Mouse (Mus musculus): Measurements from ENCODE around the gene Mfsd4b1. TPM values are rescaled to one million over a fixed set of nuclear protein-coding genes. Genes with fewer than 3 reads are reported as not detected.

Mfsd4b1 gene
- polyA plus RNA-seq, 1 experiment from 2014 or later: 0.07 TPM

DNA sequence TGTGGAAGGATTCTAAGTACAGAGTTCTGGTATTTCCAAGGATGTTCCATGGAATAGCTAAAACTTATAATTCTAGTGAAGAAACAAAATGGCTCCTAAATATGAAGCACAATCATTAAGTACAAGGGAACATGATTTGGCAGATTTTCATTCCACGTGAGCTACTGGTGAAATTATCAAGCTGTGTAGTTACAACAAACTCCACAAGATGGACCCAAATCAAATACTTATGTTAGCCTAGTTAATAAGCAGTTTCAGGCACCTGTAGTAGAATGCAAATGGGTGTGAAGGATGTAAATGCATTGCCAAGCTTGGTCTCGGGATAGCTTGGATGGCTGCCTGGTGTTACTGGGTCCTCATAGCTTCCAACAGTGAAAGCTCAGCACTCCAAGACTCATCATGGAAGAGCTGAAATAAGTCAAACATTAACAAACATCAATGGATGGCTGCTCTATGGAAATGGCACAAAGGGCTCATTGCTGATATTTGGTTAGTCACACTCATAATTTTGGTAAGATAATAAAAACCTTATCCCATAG, 68.7 kb downstream of the Mfsd4b1 start:
- Histone ChIP-seq H3K4me3 (ENCODE audit: low read depth, low read length) (no peak overlapping the region), H3K4me2 (replicated peaks; ENCODE audit: low read depth) (no peak overlapping the region), H3K9ac (ENCODE audit: low read length) (no peak overlapping the region), H3K36me3 (ENCODE audit: control insufficient read depth, insufficient read depth, low read length) (no peaks in the 10 kb centered on the region), H3K27ac (replicated peaks) (no peak overlapping the region), H3K9me3 (ENCODE audit: control insufficient read depth, low read length) (no peaks in the 10 kb centered on the region), H3K4me1 (replicated peaks; ENCODE audit: control insufficient read depth, insufficient read depth) (no peaks in the 10 kb centered on the region; the same call in 1 of the 2 replicates), H3K27me3 (ENCODE audit: control insufficient read depth, insufficient read depth, low read length) (no peaks in the 10 kb centered on the region)
- WGBS: 58% methylated on average over 2 of the region's 2 CpGs
- ATAC-seq (ENCODE audit: low FRiP score, low TSS enrichment) (no peak), DNase-seq (ENCODE audit: low spot score) (no peak)
- TF ChIP-seq EP300 (optimal IDR thresholded peaks at IDR 0.05): no peak
- TF ChIP-seq CTCF (IDR thresholded peaks at IDR 0.05; ENCODE audit: low read depth): peak; percentile 26; the same call in 1 of the 2 replicates

DNA sequence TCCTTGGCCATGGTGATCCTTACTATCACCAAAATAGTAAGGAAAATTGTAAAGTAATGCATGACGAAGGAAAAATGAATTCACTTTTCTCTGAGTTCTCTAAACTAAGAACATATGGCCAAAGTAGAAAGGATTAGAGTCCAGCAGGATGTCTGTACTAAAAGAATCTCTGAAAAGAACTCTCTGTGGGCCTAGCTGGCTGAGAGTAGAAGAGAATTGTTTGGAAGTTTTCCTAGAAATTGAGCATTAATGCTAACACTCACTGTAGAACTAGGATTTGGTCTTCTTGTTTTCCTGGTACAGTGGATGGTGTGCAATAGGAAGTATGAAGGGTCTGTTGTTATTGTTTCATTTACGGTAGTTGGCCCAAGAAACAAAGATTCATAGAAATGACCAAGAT, 69.9 kb downstream of the Mfsd4b1 start:
- no peak for ATAC-seq (ENCODE audit: low FRiP score, low TSS enrichment)
- H3K9ac ChIP-seq (ENCODE audit: low read length): no peak overlapping the region
- no peaks in the 10 kb centered on the region for H3K36me3 ChIP-seq (ENCODE audit: control insufficient read depth, insufficient read depth, low read length)
- no peaks in the 10 kb centered on the region for H3K9me3 ChIP-seq (ENCODE audit: control insufficient read depth, low read length)
- H3K4me1 ChIP-seq (replicated peaks; ENCODE audit: control insufficient read depth, insufficient read depth): no peaks in the 10 kb centered on the region
- no peak overlapping the region for H3K4me2 ChIP-seq (replicated peaks; ENCODE audit: low read depth)
- no peak for TF ChIP-seq EP300 (optimal IDR thresholded peaks at IDR 0.05)
- TF ChIP-seq CTCF (IDR thresholded peaks at IDR 0.05; ENCODE audit: low read depth): no peak
- H3K27ac ChIP-seq (replicated peaks): no peak overlapping the region
- no peak overlapping the region for H3K4me3 ChIP-seq (ENCODE audit: low read depth, low read length)
- no peaks in the 10 kb centered on the region for H3K27me3 ChIP-seq (ENCODE audit: control insufficient read depth, insufficient read depth, low read length)
- DNase-seq (ENCODE audit: low spot score): no peak
- WGBS: 68% methylated on average over 2 of the region's 2 CpGs

Other genes with a start within 250 kb of the Mfsd4b1 start
- 1.8 and 1.9 TPM in 2 replicates for gene Mfsd4b4, start 126.0 kb downstream of the Mfsd4b1 start, polyA plus RNA-seq (2015; fragmentation: Nextera tagmentation; extraction: Ambion mirVana)
- gene Mfsd4b2, start 98.3 kb downstream of the Mfsd4b1 start, polyA plus RNA-seq (2015; fragmentation: Nextera tagmentation; extraction: Ambion mirVana): not detected in 2 replicates
- 1.3 and 1.7 TPM in 2 replicates for gene Mfsd4b3, start 65.1 kb downstream of the Mfsd4b1 start, polyA plus RNA-seq (2015; fragmentation: Nextera tagmentation; extraction: Ambion mirVana)
- gene Mfsd4b5, start 38.6 kb downstream of the Mfsd4b1 start, polyA plus RNA-seq (2015; fragmentation: Nextera tagmentation; extraction: Ambion mirVana): 0.13 and 0.16 TPM in 2 replicates
- 2.5 and 2.6 TPM in 2 replicates for gene Slc16a10, start 117.0 kb upstream of the Mfsd4b1 start, polyA plus RNA-seq (2015; fragmentation: Nextera tagmentation; extraction: Ambion mirVana)
- 31.5 and 33.6 TPM in 2 replicates for gene Rpf2, start 221.8 kb upstream of the Mfsd4b1 start, polyA plus RNA-seq (2015; fragmentation: Nextera tagmentation; extraction: Ambion mirVana)
- 54.6 and 54.9 TPM in 2 replicates for gene Gtf3c6, start 232.8 kb upstream of the Mfsd4b1 start, polyA plus RNA-seq (2015; fragmentation: Nextera tagmentation; extraction: Ambion mirVana)